Mouse (Mus musculus) heart, embryonic 11.5 days (tissue): ENCODE data around the gene Il4ra. TPM values are rescaled to one million over a fixed set of nuclear protein-coding genes. Genes with fewer than 3 reads are reported as not detected.

Source experiments
- ATAC-seq: fragments of 200-750 bp; cut with Nextera tagmentation; replicated peaks from 2 replicates; pipeline ENCODE4 v1.8.0; 2017; ENCODE audit warnings: moderate library complexity; ENCODE audit not compliant: insufficient number of reproducible peaks, low FRiP score, low TSS enrichment
- H3K27ac ChIP-seq: fragments of 300-500 bp; sonication (generic); 2 replicates; pipeline ENCODE4 v1.5.1; 2014; ENCODE audit warnings: mild to moderate bottlenecking, low read depth, low read length
- H3K27me3 ChIP-seq: fragments of 300-500 bp; sonication (generic); 2 replicates; pipeline ENCODE4 v1.6.1; 2014; ENCODE audit warnings: mild to moderate bottlenecking, low read length, mixed read lengths; ENCODE audit not compliant: control insufficient read depth, insufficient read depth
- H3K36me3 ChIP-seq: fragments of 300-500 bp; sonication (generic); 2 replicates; pipeline ENCODE4 v1.6.1; 2014; ENCODE audit warnings: mild to moderate bottlenecking, low read length, moderate library complexity, mixed read lengths; ENCODE audit not compliant: control insufficient read depth, insufficient read depth
- H3K4me1 ChIP-seq: fragments of 300-500 bp; sonication (generic); 2 replicates; pipeline ENCODE4 v1.6.1; 2014; ENCODE audit warnings: low read length; ENCODE audit not compliant: control insufficient read depth, insufficient read depth
- H3K4me2 ChIP-seq: fragments of 300-500 bp; sonication (generic); 2 replicates; pipeline ENCODE4 v1.6.1; 2014; ENCODE audit warnings: mild to moderate bottlenecking, moderate library complexity
- H3K4me3 ChIP-seq: fragments of 300-500 bp; sonication (generic); 2 replicates; pipeline ENCODE4 v1.5.1; 2014; ENCODE audit warnings: low read depth, low read length
- H3K9ac ChIP-seq: fragments of 300-500 bp; sonication (generic); 2 replicates; pipeline ENCODE4 v1.6.1; 2014; ENCODE audit warnings: mild to moderate bottlenecking, low read depth, low read length, moderate library complexity
- H3K9me3 ChIP-seq: fragments of 300-500 bp; sonication (generic); replicated peaks from 2 replicates; pipeline ENCODE4 v1.6.1; 2016; ENCODE audit warnings: low read length; ENCODE audit not compliant: control insufficient read depth
- WGBS: fragments of 180-500 bp; shearing (Covaris S2); extraction: QIAGEN DNeasy Blood & Tissue Kit; methylation state at CpG from one replicate; pipeline ENCODE4 v1.1.7; 2014; ENCODE audit not compliant: insufficient replicate concordance; 5-methylcytosine and 5-hydroxymethylcytosine counted together
- polyA plus RNA-seq: library from polyadenylated mRNA; unstranded; fragments of >200 nt; fragmentation: Nextera tagmentation; extraction: Ambion mirVana; gene quantifications from 2 replicates; pipeline ENCODE4 v1.2.1, GENCODE M21; 2014

Il4ra gene
- polyA plus RNA-seq, 1 experiment from 2014 or later, result 1.6 TPM

GRCm38 (mm10) chr7:125542335-125543050 lies 9.4 kb upstream of the Il4ra start:
- no peak overlapping the region for H3K4me3 ChIP-seq
- 58% methylated on average over 11 of the region's 11 CpGs for WGBS
- H3K4me1 ChIP-seq, result no peaks in the 10 kb centered on the region
- H3K4me2 ChIP-seq, result no peak overlapping the region
- no peaks in the 10 kb centered on the region for H3K9me3 ChIP-seq
- H3K27ac ChIP-seq, result no peak overlapping the region
- no peak overlapping the region for H3K9ac ChIP-seq
- no peaks in the 10 kb centered on the region for H3K36me3 ChIP-seq
- ATAC-seq, result no peak
- no peaks in the 10 kb centered on the region for H3K27me3 ChIP-seq

GRCm38 (mm10) chr7:125543497-125543896 lies 8.4 kb upstream of the Il4ra start:
- WGBS, result 58% methylated on average over 3 of the region's 3 CpGs
- Histone ChIP-seq H3K27me3 (no peaks in the 10 kb centered on the region), H3K27ac (no peak overlapping the region), H3K36me3 (no peaks in the 10 kb centered on the region), H3K4me1 (no peaks in the 10 kb centered on the region), H3K9ac (no peak overlapping the region), H3K4me2 (no peak overlapping the region), H3K4me3 (no peak overlapping the region), H3K9me3 (no peaks in the 10 kb centered on the region)
- ATAC-seq, result no peak

- no peaks in the 10 kb centered on the region for H3K36me3 ChIP-seq
- no peak overlapping the region for H3K27ac ChIP-seq
- no peak overlapping the region for H3K4me3 ChIP-seq
- H3K27me3 ChIP-seq, result no peaks in the 10 kb centered on the region
- no peak overlapping the region for H3K4me2 ChIP-seq
- no peak overlapping the region for H3K9ac ChIP-seq
- H3K9me3 ChIP-seq, result no peaks in the 10 kb centered on the region
- 79% methylated on average over 7 of the region's 7 CpGs for WGBS
- H3K4me1 ChIP-seq, result 0 out of 2 replicates have a peak, but pooled peaks cover 3% of the 10 kb centered on the region
- ATAC-seq, result no peak
Observed at GRCm38 (mm10) chr7:125545331-125545730, 6.6 kb upstream of the Il4ra start.

- Histone ChIP-seq H3K36me3 (no peaks in the 10 kb centered on the region), H3K9ac (no peak overlapping the region), H3K4me1 (peaks cover 16% of the 10 kb centered on the region), H3K4me3 (no peak overlapping the region), H3K27me3 (no peaks in the 10 kb centered on the region), H3K9me3 (no peaks in the 10 kb centered on the region), H3K4me2 (no peak overlapping the region), H3K27ac (no peak overlapping the region)
- 82% methylated on average over 6 of the region's 6 CpGs for WGBS
- ATAC-seq, result no peak
Observed at GRCm38 (mm10) chr7:125546727-125547126, 5.2 kb upstream of the Il4ra start.

GRCm38 (mm10) chr7:125549916-125550315 lies 2.0 kb upstream of the Il4ra start:
- H3K4me1 ChIP-seq, result peaks cover 16% of the 10 kb centered on the region
- WGBS, result 71% methylated on average over 8 of the region's 8 CpGs
- H3K4me2 ChIP-seq, result no peak overlapping the region
- no peak overlapping the region for H3K27ac ChIP-seq
- H3K36me3 ChIP-seq, result no peaks in the 10 kb centered on the region
- H3K27me3 ChIP-seq, result peaks cover 9% of the 10 kb centered on the region
- H3K9me3 ChIP-seq, result no peaks in the 10 kb centered on the region
- no peak overlapping the region for H3K4me3 ChIP-seq
- no peak for ATAC-seq
- H3K9ac ChIP-seq, result no peak overlapping the region

GRCm38 (mm10) chr7:125550881-125551381 lies 989 bp upstream of the Il4ra start:
- Histone ChIP-seq H3K4me1 (peaks cover 16% of the 10 kb centered on the region), H3K4me3 (no peak overlapping the region), H3K27ac (no peak overlapping the region), H3K9ac (no peak overlapping the region), H3K36me3 (no peaks in the 10 kb centered on the region), H3K9me3 (no peaks in the 10 kb centered on the region), H3K4me2 (no peak overlapping the region), H3K27me3 (peaks cover 9% of the 10 kb centered on the region)
- ATAC-seq, result no peak
- 47% methylated on average over 6 of the region's 6 CpGs for WGBS

GRCm38 (mm10) chr7:125552851-125553555 lies 1.1 kb downstream of the Il4ra start:
- H3K4me2 ChIP-seq, result peak overlapping the region; percentile 85
- H3K4me3 ChIP-seq, result peak overlapping the region; percentile 54; the same call in 1 of the 2 replicates
- H3K9me3 ChIP-seq, result no peaks in the 10 kb centered on the region
- H3K4me1 ChIP-seq, result peaks cover 16% of the 10 kb centered on the region
- no peak overlapping the region for H3K27ac ChIP-seq
- H3K36me3 ChIP-seq, result no peaks in the 10 kb centered on the region
- ATAC-seq, result no peak
- peak overlapping the region; percentile 73; the same call in 1 of the 2 replicates for H3K9ac ChIP-seq
- WGBS, result 73% methylated on average over 11 of the region's 11 CpGs
- peaks cover 11% of the 10 kb centered on the region for H3K27me3 ChIP-seq

- no peak for ATAC-seq
- H3K9me3 ChIP-seq, result no peaks in the 10 kb centered on the region
- H3K4me1 ChIP-seq, result peaks cover 16% of the 10 kb centered on the region
- no peak overlapping the region for H3K9ac ChIP-seq
- no peak overlapping the region for H3K27ac ChIP-seq
- H3K4me3 ChIP-seq, result no peak overlapping the region
- H3K36me3 ChIP-seq, result no peaks in the 10 kb centered on the region
- no peak overlapping the region for H3K4me2 ChIP-seq
- peaks cover 11% of the 10 kb centered on the region for H3K27me3 ChIP-seq
- WGBS, result 84% methylated on average over 13 of the region's 13 CpGs
Observed at GRCm38 (mm10) chr7:125553653-125554428, 1.9 kb downstream of the Il4ra start.
